Mouse (Mus musculus): ENCODE data around the gene Slc25a42. TPM values are rescaled to one million over a fixed set of nuclear protein-coding genes. Genes with fewer than 3 reads are reported as not detected.

Gene Slc25a42
- polyA plus RNA-seq, 2 experiments: 4.1 to 23.6 TPM

DNA sequence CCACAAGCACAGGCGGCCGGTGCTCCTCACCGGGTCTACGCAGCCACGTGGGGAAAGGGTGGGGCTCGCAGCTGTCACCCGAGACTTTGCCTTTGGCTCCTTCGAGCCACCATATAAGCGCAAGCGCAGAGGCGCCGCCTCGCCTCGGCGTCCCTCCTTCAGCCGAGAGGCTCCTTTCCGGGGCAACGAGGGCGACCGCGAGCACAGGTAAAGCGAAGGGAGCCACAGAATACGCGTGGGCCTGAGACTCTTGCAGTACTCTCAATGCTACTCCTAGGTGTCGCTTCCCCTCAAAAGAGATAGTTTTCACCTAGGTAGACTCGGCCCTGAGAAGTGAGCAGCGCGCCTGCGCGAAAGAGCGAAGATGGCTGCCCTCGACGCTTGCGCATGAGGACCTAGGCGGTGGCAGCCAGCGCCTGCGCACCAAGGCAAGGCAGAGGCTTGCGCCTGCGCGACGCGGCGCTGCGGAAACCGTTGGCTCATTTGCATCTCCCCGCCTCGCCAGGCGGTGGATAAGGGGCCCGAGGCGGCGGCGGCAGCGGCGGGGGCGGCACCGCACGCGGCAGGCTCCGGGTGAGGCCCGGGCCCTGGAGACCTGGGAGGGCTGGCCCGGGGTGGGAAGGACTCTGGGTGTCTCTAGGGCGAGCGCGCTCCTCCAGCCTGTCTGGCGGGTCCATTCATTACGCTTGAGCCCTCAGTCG, 22.1 kb upstream of the Slc25a42 start, which contains the start of the genes Sugp2 and Armc6:
Gene Sugp2 (plus strand): TSS at position 147 of the 701 bp plus-strand sequence.
Gene Armc6 (minus strand): TSS at position 387 of the 701 bp plus-strand sequence.
- Histone ChIP-seq H3K9ac (ENCODE audit: low read depth, low read length, severe bottlenecking) (peak within 1 kb of the TSS; percentile 84), H3K4me1 (ENCODE audit: control insufficient read depth, insufficient read depth, low read length) (peaks cover 12% of the 10 kb centered on the region), H3K4me2 (replicated peaks; ENCODE audit: low read depth, low read length, severe bottlenecking) (peak within 1 kb of the TSS; percentile 90), H3K9me3 (ENCODE audit: control insufficient read depth, low read length) (no peaks in the 10 kb centered on the region), H3K27ac (replicated peaks; ENCODE audit: low read depth, low read length) (peak within 1 kb of the TSS; percentile 93), H3K4me3 (replicated peaks; ENCODE audit: low read length) (peak within 1 kb of the TSS; percentile 78), H3K36me3 (ENCODE audit: control insufficient read depth, insufficient read depth, low read length) (peaks cover 40% of the 10 kb centered on the region), H3K27me3 (ENCODE audit: control insufficient read depth, insufficient read depth, low read length) (no peaks in the 10 kb centered on the region)
- DNase-seq (ENCODE audit: low spot score): peak; percentile 97
- ATAC-seq (ENCODE audit: low FRiP score, low read depth): peak; percentile 97
- peak; percentile 94; the same call in 1 of the 2 replicates for TF ChIP-seq POLR2A (IDR thresholded peaks at IDR 0.05; ENCODE audit: borderline replicate concordance, extremely low read depth, insufficient read depth, insufficient read length)
- WGBS: under 1% methylated on average over 57 of the region's 67 CpGs

- Histone ChIP-seq H3K4me3 (replicated peaks; ENCODE audit: low read length) (peak overlapping the region; percentile 78), H3K9me3 (ENCODE audit: control insufficient read depth, low read length) (no peaks in the 10 kb centered on the region), H3K27me3 (ENCODE audit: control insufficient read depth, insufficient read depth, low read length) (no peaks in the 10 kb centered on the region), H3K27ac (replicated peaks; ENCODE audit: low read depth, low read length) (no peak overlapping the region), H3K9ac (ENCODE audit: low read depth, low read length, severe bottlenecking) (peak overlapping the region; percentile 84), H3K4me1 (ENCODE audit: control insufficient read depth, insufficient read depth, low read length) (peaks cover 12% of the 10 kb centered on the region), H3K36me3 (ENCODE audit: control insufficient read depth, insufficient read depth, low read length) (peaks cover 39% of the 10 kb centered on the region), H3K4me2 (replicated peaks; ENCODE audit: low read depth, low read length, severe bottlenecking) (peak overlapping the region; percentile 90)
- ATAC-seq (ENCODE audit: low FRiP score, low read depth) (no peak), DNase-seq (ENCODE audit: low spot score) (no peak)
- WGBS: 6% methylated on average over 13 of the region's 13 CpGs
- TF ChIP-seq POLR2A (IDR thresholded peaks at IDR 0.05; ENCODE audit: borderline replicate concordance, extremely low read depth, insufficient read depth, insufficient read length): no peak
Measured at GRCm38 (mm10) chr8:70233606-70234005, 21.5 kb upstream of the Slc25a42 start.

DNA sequence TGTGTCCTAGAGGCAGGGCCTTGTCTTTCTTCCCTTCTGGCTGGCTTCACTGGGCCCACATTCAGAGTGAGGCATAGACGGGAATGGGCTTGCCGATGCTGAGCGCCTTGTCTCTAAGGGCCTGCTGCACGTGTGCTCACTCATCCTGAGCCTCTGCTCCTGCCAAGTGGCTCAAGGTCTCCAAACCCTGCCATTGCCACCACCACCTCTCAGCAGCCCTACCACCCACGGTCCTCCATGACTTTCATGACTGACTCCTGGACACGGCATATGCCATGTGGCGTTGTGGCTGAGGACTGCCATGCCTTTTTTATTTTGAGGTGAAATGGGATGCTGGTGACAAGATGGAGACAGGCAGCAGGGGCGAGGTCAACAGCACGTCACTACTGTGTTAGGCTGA, 18.7 kb upstream of the Slc25a42 start:
- no peak for ATAC-seq (ENCODE audit: low FRiP score, low read depth)
- Histone ChIP-seq H3K4me1 (ENCODE audit: control insufficient read depth, insufficient read depth, low read length) (peaks cover 12% of the 10 kb centered on the region), H3K27me3 (ENCODE audit: control insufficient read depth, insufficient read depth, low read length) (no peaks in the 10 kb centered on the region), H3K9ac (ENCODE audit: low read depth, low read length, severe bottlenecking) (0 out of 2 replicates have a peak overlapping the region, but pooled peaks have one; percentile 3), H3K4me3 (replicated peaks; ENCODE audit: low read length) (no peak overlapping the region), H3K9me3 (ENCODE audit: control insufficient read depth, low read length) (no peaks in the 10 kb centered on the region), H3K27ac (replicated peaks; ENCODE audit: low read depth, low read length) (no peak overlapping the region), H3K36me3 (ENCODE audit: control insufficient read depth, insufficient read depth, low read length) (peaks cover 22% of the 10 kb centered on the region; the same call in 1 of the 2 replicates), H3K4me2 (replicated peaks; ENCODE audit: low read depth, low read length, severe bottlenecking) (no peak overlapping the region)
- TF ChIP-seq POLR2A (IDR thresholded peaks at IDR 0.05; ENCODE audit: borderline replicate concordance, extremely low read depth, insufficient read depth, insufficient read length): no peak
- 92% methylated on average over 9 of the region's 9 CpGs for WGBS
- DNase-seq (ENCODE audit: low spot score): no peak

DNA sequence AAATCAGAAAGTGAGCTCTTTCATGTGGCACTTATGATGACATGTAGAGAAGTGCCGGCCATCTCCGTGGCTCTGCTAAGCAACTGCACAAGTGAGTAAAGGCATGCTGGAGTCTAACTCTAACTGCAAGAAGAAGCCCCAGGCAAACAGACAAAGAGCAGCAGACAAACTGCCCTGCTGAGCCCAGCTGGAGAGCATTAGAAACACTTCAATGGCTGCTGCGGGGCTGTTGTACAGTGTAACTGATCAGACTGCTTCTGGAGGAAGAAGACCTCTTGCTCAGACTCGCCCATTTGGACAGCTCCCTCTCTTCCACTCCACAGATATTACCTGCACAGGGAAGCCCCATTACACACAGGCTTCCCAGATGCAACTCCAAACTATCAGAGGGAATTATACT, 15.9 kb upstream of the Slc25a42 start:
- DNase-seq (ENCODE audit: low spot score) (no peak), ATAC-seq (ENCODE audit: low FRiP score, low read depth) (no peak)
- Histone ChIP-seq H3K9me3 (ENCODE audit: control insufficient read depth, low read length) (no peaks in the 10 kb centered on the region), H3K27ac (replicated peaks; ENCODE audit: low read depth, low read length) (no peak overlapping the region), H3K4me2 (replicated peaks; ENCODE audit: low read depth, low read length, severe bottlenecking) (no peak overlapping the region), H3K36me3 (ENCODE audit: control insufficient read depth, insufficient read depth, low read length) (peaks cover 34% of the 10 kb centered on the region), H3K27me3 (ENCODE audit: control insufficient read depth, insufficient read depth, low read length) (no peaks in the 10 kb centered on the region), H3K4me1 (ENCODE audit: control insufficient read depth, insufficient read depth, low read length) (no peaks in the 10 kb centered on the region), H3K4me3 (replicated peaks; ENCODE audit: low read length) (no peak overlapping the region), H3K9ac (ENCODE audit: low read depth, low read length, severe bottlenecking) (no peak overlapping the region)
- no peak for TF ChIP-seq POLR2A (IDR thresholded peaks at IDR 0.05; ENCODE audit: borderline replicate concordance, extremely low read depth, insufficient read depth, insufficient read length)
- 71% methylated on average over 4 of the region's 4 CpGs for WGBS

DNA sequence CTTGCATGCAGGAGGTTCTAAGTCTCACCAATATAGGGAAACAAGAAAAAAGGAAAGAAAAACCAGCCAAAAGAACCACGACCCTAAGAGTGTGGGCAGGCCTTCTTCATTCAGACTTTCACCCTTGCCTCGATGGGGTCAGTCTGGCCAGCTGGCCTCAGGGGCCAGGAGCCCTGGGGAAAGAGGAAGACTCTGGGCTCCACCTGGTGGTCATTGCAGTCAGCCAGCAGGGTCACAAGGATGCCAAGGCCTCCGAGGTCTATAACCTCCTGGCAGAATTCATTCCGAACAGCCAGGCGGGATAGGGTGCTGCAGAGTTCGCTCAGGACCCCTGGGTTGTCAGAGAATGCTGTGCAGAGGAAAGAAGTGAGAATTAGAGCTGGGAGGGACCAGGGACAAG, 11.2 kb upstream of the Slc25a42 start:
- no peak overlapping the region for H3K27ac ChIP-seq (replicated peaks; ENCODE audit: low read depth, low read length)
- WGBS: 52% methylated on average over 6 of the region's 6 CpGs
- H3K9me3 ChIP-seq (ENCODE audit: control insufficient read depth, low read length): no peaks in the 10 kb centered on the region
- no peak overlapping the region for H3K4me3 ChIP-seq (replicated peaks; ENCODE audit: low read length)
- H3K4me1 ChIP-seq (ENCODE audit: control insufficient read depth, insufficient read depth, low read length): no peaks in the 10 kb centered on the region
- H3K36me3 ChIP-seq (ENCODE audit: control insufficient read depth, insufficient read depth, low read length): peaks cover 23% of the 10 kb centered on the region
- DNase-seq (ENCODE audit: low spot score): no peak
- no peak for TF ChIP-seq POLR2A (IDR thresholded peaks at IDR 0.05; ENCODE audit: borderline replicate concordance, extremely low read depth, insufficient read depth, insufficient read length)
- no peaks in the 10 kb centered on the region for H3K27me3 ChIP-seq (ENCODE audit: control insufficient read depth, insufficient read depth, low read length)
- no peak overlapping the region for H3K4me2 ChIP-seq (replicated peaks; ENCODE audit: low read depth, low read length, severe bottlenecking)
- H3K9ac ChIP-seq (ENCODE audit: low read depth, low read length, severe bottlenecking): no peak overlapping the region
- ATAC-seq (ENCODE audit: low FRiP score, low read depth): no peak
